Mouse (Mus musculus): Measurements from ENCODE around the gene Apom. TPM values are rescaled to one million over a fixed set of nuclear protein-coding genes. Genes with fewer than 3 reads are reported as not detected.

The Apom gene
- polyA plus RNA-seq (2015; fragmentation: Nextera tagmentation; extraction: Ambion mirVana), result 1,209 and 1,216 TPM in 2 replicates

- peak within 1 kb of the TSS; percentile 46; the same call in 1 of the 2 replicates for H3K9ac ChIP-seq (replicated peaks)
- H3K27ac ChIP-seq (ENCODE audit: low read depth), result peak within 1 kb of the TSS; percentile 88
- H3K9me3 ChIP-seq (ENCODE audit: low read length), result no peaks in the 10 kb centered on the region
- WGBS (ENCODE audit: insufficient replicate concordance), result 65% methylated on average over 15 of the region's 15 CpGs
- DNase-seq (peak; percentile 52), ATAC-seq (peak; percentile 6; the same call in 1 of the 2 replicates)
- peak within 1 kb of the TSS; percentile 36 for H3K4me3 ChIP-seq (ENCODE audit: low read depth, low read length)
- H3K4me2 ChIP-seq (ENCODE audit: low read depth, low read length), result peak within 1 kb of the TSS; percentile 64
- TF ChIP-seq EP300 (IDR thresholded peaks at IDR 0.05; ENCODE audit: low read depth) (no peak), CTCF (IDR thresholded peaks at IDR 0.05; ENCODE audit: low read depth) (no peak)
- H3K4me1 ChIP-seq (ENCODE audit: insufficient read depth), result peaks cover 20% of the 10 kb centered on the region
- peaks cover 15% of the 10 kb centered on the region for H3K36me3 ChIP-seq (replicated peaks; ENCODE audit: insufficient read depth, low read length)
- H3K27me3 ChIP-seq (ENCODE audit: insufficient read depth, low read length), result no peaks in the 10 kb centered on the region
Observed at GRCm38 (mm10) chr17:35131500-35132173, at the start of gene Apom. TSS of gene Apom (minus strand) at chr17:35132050.

GRCm38 (mm10) chr17:35180093-35180492 lies 48.2 kb upstream of the Apom start:
- Histone ChIP-seq H3K27me3 (ENCODE audit: insufficient read depth, low read length) (no peaks in the 10 kb centered on the region), H3K36me3 (replicated peaks; ENCODE audit: insufficient read depth, low read length) (no peaks in the 10 kb centered on the region), H3K4me3 (ENCODE audit: low read depth, low read length) (no peak overlapping the region), H3K9ac (replicated peaks) (no peak overlapping the region), H3K9me3 (ENCODE audit: low read length) (no peaks in the 10 kb centered on the region), H3K4me2 (ENCODE audit: low read depth, low read length) (no peak overlapping the region), H3K4me1 (ENCODE audit: insufficient read depth) (0 out of 2 replicates have a peak, but pooled peaks cover 4% of the 10 kb centered on the region), H3K27ac (ENCODE audit: low read depth) (no peak overlapping the region)
- ATAC-seq, result no peak
- TF ChIP-seq CTCF (IDR thresholded peaks at IDR 0.05; ENCODE audit: low read depth) (no peak), EP300 (IDR thresholded peaks at IDR 0.05; ENCODE audit: low read depth) (no peak)
- no peak for DNase-seq
- WGBS (ENCODE audit: insufficient replicate concordance), result 74% methylated on average over 5 of the region's 5 CpGs

GRCm38 (mm10) chr17:35178528-35178927 lies 46.7 kb upstream of the Apom start:
- Histone ChIP-seq H3K36me3 (replicated peaks; ENCODE audit: insufficient read depth, low read length) (no peaks in the 10 kb centered on the region), H3K9me3 (ENCODE audit: low read length) (no peaks in the 10 kb centered on the region), H3K4me1 (ENCODE audit: insufficient read depth) (0 out of 2 replicates have a peak, but pooled peaks cover 4% of the 10 kb centered on the region), H3K4me3 (ENCODE audit: low read depth, low read length) (no peak overlapping the region), H3K27ac (ENCODE audit: low read depth) (no peak overlapping the region), H3K4me2 (ENCODE audit: low read depth, low read length) (no peak overlapping the region), H3K9ac (replicated peaks) (no peak overlapping the region), H3K27me3 (ENCODE audit: insufficient read depth, low read length) (no peaks in the 10 kb centered on the region)
- 14% methylated on average over 5 of the region's 5 CpGs for WGBS (ENCODE audit: insufficient replicate concordance)
- peak; percentile 83 for DNase-seq
- TF ChIP-seq EP300 (IDR thresholded peaks at IDR 0.05; ENCODE audit: low read depth) (no peak), CTCF (IDR thresholded peaks at IDR 0.05; ENCODE audit: low read depth) (peak; percentile 97)
- peak; percentile 73 for ATAC-seq

- Histone ChIP-seq H3K4me2 (ENCODE audit: low read depth, low read length) (no peak within 1 kb of the TSS), H3K9me3 (ENCODE audit: low read length) (no peaks in the 10 kb centered on the region), H3K27ac (ENCODE audit: low read depth) (no peak within 1 kb of the TSS), H3K4me1 (ENCODE audit: insufficient read depth) (0 out of 2 replicates have a peak, but pooled peaks cover 4% of the 10 kb centered on the region), H3K9ac (replicated peaks) (no peak within 1 kb of the TSS), H3K36me3 (replicated peaks; ENCODE audit: insufficient read depth, low read length) (no peaks in the 10 kb centered on the region), H3K27me3 (ENCODE audit: insufficient read depth, low read length) (no peaks in the 10 kb centered on the region), H3K4me3 (ENCODE audit: low read depth, low read length) (no peak within 1 kb of the TSS)
- WGBS (ENCODE audit: insufficient replicate concordance), result 54% methylated on average over 2 of the region's 2 CpGs
- ATAC-seq (no peak), DNase-seq (no peak)
- TF ChIP-seq CTCF (IDR thresholded peaks at IDR 0.05; ENCODE audit: low read depth) (no peak), EP300 (IDR thresholded peaks at IDR 0.05; ENCODE audit: low read depth) (no peak)
Observed at GRCm38 (mm10) chr17:35175968-35176367, 44.1 kb upstream of the Apom start, which contains the start of gene Aif1. TSS of gene Aif1 (minus strand) at chr17:35176068.

GRCm38 (mm10) chr17:35175382-35175781 lies 43.5 kb upstream of the Apom start:
- Histone ChIP-seq H3K9ac (replicated peaks) (no peak overlapping the region), H3K9me3 (ENCODE audit: low read length) (no peaks in the 10 kb centered on the region), H3K4me2 (ENCODE audit: low read depth, low read length) (no peak overlapping the region), H3K4me1 (ENCODE audit: insufficient read depth) (0 out of 2 replicates have a peak, but pooled peaks cover 4% of the 10 kb centered on the region), H3K36me3 (replicated peaks; ENCODE audit: insufficient read depth, low read length) (no peaks in the 10 kb centered on the region), H3K4me3 (ENCODE audit: low read depth, low read length) (no peak overlapping the region), H3K27me3 (ENCODE audit: insufficient read depth, low read length) (no peaks in the 10 kb centered on the region), H3K27ac (ENCODE audit: low read depth) (no peak overlapping the region)
- ATAC-seq, result no peak
- TF ChIP-seq EP300 (IDR thresholded peaks at IDR 0.05; ENCODE audit: low read depth) (no peak), CTCF (IDR thresholded peaks at IDR 0.05; ENCODE audit: low read depth) (no peak)
- 55% methylated on average over 6 of the region's 6 CpGs for WGBS (ENCODE audit: insufficient replicate concordance)
- no peak for DNase-seq

GRCm38 (mm10) chr17:35174201-35174977 lies 42.5 kb upstream of the Apom start:
- no peak for TF ChIP-seq CTCF (IDR thresholded peaks at IDR 0.05; ENCODE audit: low read depth)
- TF ChIP-seq EP300 (IDR thresholded peaks at IDR 0.05; ENCODE audit: low read depth), result no peak
- Histone ChIP-seq H3K27me3 (ENCODE audit: insufficient read depth, low read length) (no peaks in the 10 kb centered on the region), H3K36me3 (replicated peaks; ENCODE audit: insufficient read depth, low read length) (no peaks in the 10 kb centered on the region), H3K27ac (ENCODE audit: low read depth) (no peak overlapping the region), H3K4me2 (ENCODE audit: low read depth, low read length) (no peak overlapping the region), H3K9me3 (ENCODE audit: low read length) (no peaks in the 10 kb centered on the region), H3K4me3 (ENCODE audit: low read depth, low read length) (no peak overlapping the region), H3K4me1 (ENCODE audit: insufficient read depth) (0 out of 2 replicates have a peak, but pooled peaks cover 4% of the 10 kb centered on the region), H3K9ac (replicated peaks) (no peak overlapping the region)
- WGBS (ENCODE audit: insufficient replicate concordance), result 62% methylated on average over 8 of the region's 8 CpGs
- ATAC-seq (no peak), DNase-seq (no peak)
